Mouse (Mus musculus) liver, embryonic 14.5 days (tissue): ENCODE measurements at regions not wholly inside any gene's neighbourhood (a gene's known extent, or its start where the extent isn't known, plus 50 kb on each side); places are given as distances from the start of the nearest gene placed in this dataset.

Source experiments
- CTCF ChIP-seq: IDR thresholded peaks from 2 replicates; pipeline ENCODE4 v1.5.1; 2016; ENCODE audit warnings: antibody characterized with exemption, low read depth, control low read depth
- EP300 ChIP-seq: IDR thresholded peaks from 2 replicates; pipeline ENCODE4 v1.6.1; 2016; ENCODE audit warnings: antibody characterized with exemption, low read depth

GRCm38 (mm10) chr7:73625651-73626050, 84.0 kb upstream of the Chd2 start:
- no peak for TF ChIP-seq CTCF
- no peak for TF ChIP-seq EP300
